Mouse (Mus musculus) olfactory bulb, adult 2 months (tissue): ENCODE measurements around the gene Slc22a18.

Source experiments
- CTCF ChIP-seq: fragments of 200-500 bp; IDR thresholded peaks from 2 replicates; pipeline ENCODE4 v1.5.1; 2012; ENCODE audit warnings: low read depth, mild to moderate bottlenecking, low read length, moderate library complexity; ENCODE audit not compliant: insufficient read depth
- POLR2A ChIP-seq: fragments of 200-500 bp; IDR thresholded peaks from 2 replicates; pipeline ENCODE4 v1.6.1; 2012; ENCODE audit warnings: mild to moderate bottlenecking, low read depth, low read length, moderate library complexity; ENCODE audit not compliant: insufficient read depth

DNA sequence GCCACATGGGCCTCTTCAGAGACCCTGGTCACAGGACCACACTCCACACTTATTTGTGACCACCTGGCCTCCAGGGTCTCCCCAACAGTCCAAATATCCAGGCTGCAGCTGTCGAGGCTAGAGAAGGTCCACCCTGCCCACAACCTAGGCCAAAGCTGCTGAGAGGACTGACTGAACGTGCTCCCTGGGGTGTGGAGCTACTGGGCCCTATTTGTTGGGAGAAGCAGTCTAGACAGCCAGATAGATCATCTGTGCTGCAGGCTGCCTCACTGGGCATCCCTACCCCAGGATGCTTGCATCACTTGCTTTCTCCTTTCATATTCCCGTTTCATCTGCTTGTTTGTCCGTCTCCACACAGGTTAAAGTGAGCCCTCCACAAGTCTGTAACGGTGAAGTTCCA lies 11.0 kb upstream of the Slc22a18 start:
- no peak for TF ChIP-seq POLR2A
- no peak for TF ChIP-seq CTCF
